Mouse (Mus musculus) liver, postnatal 0 days (tissue): ENCODE results near the gene Slc43a2. TPM values are rescaled to one million over a fixed set of nuclear protein-coding genes. Genes with fewer than 3 reads are reported as not detected.

Source experiments
- ATAC-seq: fragments of 200-750 bp; cut with Nextera tagmentation; 2 replicates; pipeline ENCODE4 v1.8.0; 2017; ENCODE audit warnings: mild to moderate bottlenecking, moderate library complexity
- DNase-seq: peaks from one replicate; pipeline ENCODE4 v3.0.0-alpha.2; 2016
- H3K27ac ChIP-seq: fragments of 300-500 bp; sonication (generic); 2 replicates; pipeline ENCODE4 v1.5.1; 2014; ENCODE audit warnings: antibody characterized with exemption, moderate library complexity, mild to moderate bottlenecking, low read depth
- H3K27me3 ChIP-seq: fragments of 300-500 bp; sonication (generic); 2 replicates; pipeline ENCODE4 v1.6.1; 2014; ENCODE audit warnings: low read length, control low read depth, mixed read lengths; ENCODE audit not compliant: insufficient read depth
- H3K36me3 ChIP-seq: fragments of 300-500 bp; sonication (generic); replicated peaks from 2 replicates; pipeline ENCODE4 v1.6.1; 2014; ENCODE audit warnings: mild to moderate bottlenecking, control low read depth, low read length, moderate library complexity, mixed read lengths; ENCODE audit not compliant: insufficient read depth
- H3K4me1 ChIP-seq: fragments of 300-500 bp; sonication (generic); 2 replicates; pipeline ENCODE4 v1.6.1; 2014; ENCODE audit warnings: antibody characterized with exemption, mild to moderate bottlenecking, control low read depth; ENCODE audit not compliant: insufficient read depth
- H3K4me2 ChIP-seq: fragments of 300-500 bp; sonication (generic); 2 replicates; pipeline ENCODE4 v1.6.1; 2014; ENCODE audit warnings: low read depth, mild to moderate bottlenecking, low read length, moderate library complexity, mixed read lengths
- H3K4me3 ChIP-seq: fragments of 300-500 bp; sonication (generic); 2 replicates; pipeline ENCODE4 v1.5.1; 2014; ENCODE audit warnings: low read depth, low read length
- H3K9ac ChIP-seq: fragments of 300-500 bp; sonication (generic); replicated peaks from 2 replicates; pipeline ENCODE4 v1.6.1; 2014; ENCODE audit warnings: mild to moderate bottlenecking, moderate library complexity
- H3K9me3 ChIP-seq: fragments of 300-500 bp; sonication (generic); 2 replicates; pipeline ENCODE4 v1.6.1; 2016; ENCODE audit warnings: mild to moderate bottlenecking, control low read depth, low read length, mixed read lengths
- CTCF ChIP-seq: sonication (generic); IDR thresholded peaks from 2 replicates; pipeline ENCODE4 v1.5.1; 2016; ENCODE audit warnings: antibody characterized with exemption, low read depth
- EP300 ChIP-seq: IDR thresholded peaks from 2 replicates; pipeline ENCODE4 v1.6.1; 2016; ENCODE audit warnings: antibody characterized with exemption, low read depth, mild to moderate bottlenecking
- WGBS: fragments of 180-500 bp; shearing (Covaris S2); extraction: QIAGEN DNeasy Blood & Tissue Kit; methylation state at CpG from one replicate; pipeline ENCODE4 v1.1.7; 2014; ENCODE audit not compliant: insufficient replicate concordance; 5-methylcytosine and 5-hydroxymethylcytosine counted together
- polyA plus RNA-seq: library from polyadenylated mRNA; unstranded; fragments of >200 nt; fragmentation: Nextera tagmentation; extraction: Ambion mirVana; gene quantifications from 2 replicates; pipeline ENCODE4 v1.2.1, GENCODE M21; 2015

Gene Slc43a2
- polyA plus RNA-seq, 1 experiment from 2014 or later = 7.2 TPM

- Histone ChIP-seq H3K9ac (no peak overlapping the region), H3K27me3 (no peaks in the 10 kb centered on the region), H3K4me1 (0 out of 2 replicates have a peak, but pooled peaks cover under 1% of the 10 kb centered on the region), H3K27ac (no peak overlapping the region), H3K9me3 (no peaks in the 10 kb centered on the region), H3K4me3 (no peak overlapping the region), H3K36me3 (peaks cover 3% of the 10 kb centered on the region; the same call in 1 of the 2 replicates), H3K4me2 (no peak overlapping the region)
- WGBS = 76% methylated on average over 15 of the region's 15 CpGs
- no peak for TF ChIP-seq EP300
- no peak for TF ChIP-seq CTCF
- DNase-seq = no peak
- ATAC-seq = no peak
These were observed 5.9 kb upstream of the Slc43a2 start for GRCm38 (mm10) chr11:75525531-75526125.

GRCm38 (mm10) chr11:75526943-75527342 lies 4.6 kb upstream of the Slc43a2 start:
- peaks cover 9% of the 10 kb centered on the region for H3K4me1 ChIP-seq
- H3K36me3 ChIP-seq = peaks cover 2% of the 10 kb centered on the region; the same call in 1 of the 2 replicates
- no peak overlapping the region for H3K4me3 ChIP-seq
- H3K27me3 ChIP-seq = no peaks in the 10 kb centered on the region
- TF ChIP-seq CTCF (no peak), EP300 (no peak)
- WGBS = 78% methylated on average over 6 of the region's 6 CpGs
- H3K27ac ChIP-seq = no peak overlapping the region
- no peak for ATAC-seq
- H3K9ac ChIP-seq = no peak overlapping the region
- H3K4me2 ChIP-seq = no peak overlapping the region
- DNase-seq = no peak
- no peaks in the 10 kb centered on the region for H3K9me3 ChIP-seq

- no peak overlapping the region for H3K4me3 ChIP-seq
- H3K36me3 ChIP-seq = no peaks in the 10 kb centered on the region; the same call in 1 of the 2 replicates
- ATAC-seq (no peak), DNase-seq (no peak)
- 50% methylated on average over 4 of the region's 4 CpGs for WGBS
- H3K9me3 ChIP-seq = no peaks in the 10 kb centered on the region
- H3K4me1 ChIP-seq = peaks cover 13% of the 10 kb centered on the region
- no peak overlapping the region for H3K9ac ChIP-seq
- TF ChIP-seq EP300 (no peak), CTCF (no peak)
- H3K27me3 ChIP-seq = no peaks in the 10 kb centered on the region
- no peak overlapping the region for H3K4me2 ChIP-seq
- H3K27ac ChIP-seq = no peak overlapping the region
These were observed 1.7 kb upstream of the Slc43a2 start for GRCm38 (mm10) chr11:75529771-75530170.

GRCm38 (mm10) chr11:75530325-75530724 lies 1.2 kb upstream of the Slc43a2 start:
- DNase-seq (peak; percentile 98), ATAC-seq (peak; percentile 46)
- no peaks in the 10 kb centered on the region; the same call in 1 of the 2 replicates for H3K36me3 ChIP-seq
- WGBS = 0% methylated on average over 10 of the region's 10 CpGs
- H3K9ac ChIP-seq = peak overlapping the region; percentile 73
- peaks cover 15% of the 10 kb centered on the region for H3K4me1 ChIP-seq
- peak overlapping the region; percentile 94 for H3K4me2 ChIP-seq
- H3K27ac ChIP-seq = peak overlapping the region; percentile 90
- no peak for TF ChIP-seq EP300
- TF ChIP-seq CTCF = peak; percentile 99
- H3K9me3 ChIP-seq = no peaks in the 10 kb centered on the region
- peak overlapping the region; percentile 61 for H3K4me3 ChIP-seq
- no peaks in the 10 kb centered on the region for H3K27me3 ChIP-seq

- Histone ChIP-seq H3K4me3 (peak overlapping the region; percentile 61), H3K4me2 (peak overlapping the region; percentile 94), H3K27ac (peak overlapping the region; percentile 90), H3K4me1 (peaks cover 15% of the 10 kb centered on the region), H3K9ac (peak overlapping the region; percentile 73), H3K27me3 (no peaks in the 10 kb centered on the region), H3K36me3 (no peaks in the 10 kb centered on the region; the same call in 1 of the 2 replicates), H3K9me3 (no peaks in the 10 kb centered on the region)
- no peak for DNase-seq
- under 1% methylated on average over 31 of the region's 31 CpGs for WGBS
- no peak for TF ChIP-seq CTCF
- TF ChIP-seq EP300 = no peak
- ATAC-seq = peak; percentile 15
These were observed 585 bp upstream of the Slc43a2 start for GRCm38 (mm10) chr11:75530845-75531373.

GRCm38 (mm10) chr11:75532340-75533277 lies 1.1 kb downstream of the Slc43a2 start:
- Histone ChIP-seq H3K9me3 (no peaks in the 10 kb centered on the region), H3K4me1 (peaks cover 17% of the 10 kb centered on the region), H3K36me3 (no peaks in the 10 kb centered on the region; the same call in 1 of the 2 replicates), H3K4me3 (peak overlapping the region; percentile 61), H3K4me2 (peak overlapping the region; percentile 94), H3K27ac (peak overlapping the region; percentile 90), H3K27me3 (no peaks in the 10 kb centered on the region), H3K9ac (peak overlapping the region; percentile 73)
- TF ChIP-seq CTCF = no peak
- no peak for TF ChIP-seq EP300
- DNase-seq (peak; percentile 42), ATAC-seq (peak; percentile 13; the same call in 1 of the 2 replicates)
- 8% methylated on average over 36 of the region's 38 CpGs for WGBS
